Mouse (Mus musculus): ENCODE data around the gene Amdhd2. TPM values are rescaled to one million over a fixed set of nuclear protein-coding genes. Genes with fewer than 3 reads are reported as not detected.

Gene Amdhd2
- polyA plus RNA-seq, 1 experiment from 2014 or later: 20.5 TPM

GRCm38 (mm10) chr17:24193268-24193667, 29.7 kb upstream of the Amdhd2 start:
- no peaks in the 10 kb centered on the region for H3K4me1 ChIP-seq (replicated peaks; ENCODE audit: control insufficient read depth, insufficient read depth)
- no peak overlapping the region for H3K4me2 ChIP-seq (replicated peaks; ENCODE audit: low read depth)
- H3K9me3 ChIP-seq (ENCODE audit: control insufficient read depth, low read length): no peaks in the 10 kb centered on the region
- DNase-seq (ENCODE audit: low spot score) (no peak), ATAC-seq (ENCODE audit: low FRiP score, low TSS enrichment) (no peak)
- H3K36me3 ChIP-seq (ENCODE audit: control insufficient read depth, insufficient read depth, low read length): no peaks in the 10 kb centered on the region
- H3K27me3 ChIP-seq (ENCODE audit: control insufficient read depth, insufficient read depth, low read length): no peaks in the 10 kb centered on the region
- no peak overlapping the region for H3K9ac ChIP-seq (ENCODE audit: low read length)
- H3K4me3 ChIP-seq (ENCODE audit: low read depth, low read length): no peak overlapping the region
- TF ChIP-seq EP300 (optimal IDR thresholded peaks at IDR 0.05) (no peak), CTCF (IDR thresholded peaks at IDR 0.05; ENCODE audit: low read depth) (no peak)
- WGBS: 91% methylated on average over 8 of the region's 8 CpGs
- H3K27ac ChIP-seq (replicated peaks): no peak overlapping the region

DNA sequence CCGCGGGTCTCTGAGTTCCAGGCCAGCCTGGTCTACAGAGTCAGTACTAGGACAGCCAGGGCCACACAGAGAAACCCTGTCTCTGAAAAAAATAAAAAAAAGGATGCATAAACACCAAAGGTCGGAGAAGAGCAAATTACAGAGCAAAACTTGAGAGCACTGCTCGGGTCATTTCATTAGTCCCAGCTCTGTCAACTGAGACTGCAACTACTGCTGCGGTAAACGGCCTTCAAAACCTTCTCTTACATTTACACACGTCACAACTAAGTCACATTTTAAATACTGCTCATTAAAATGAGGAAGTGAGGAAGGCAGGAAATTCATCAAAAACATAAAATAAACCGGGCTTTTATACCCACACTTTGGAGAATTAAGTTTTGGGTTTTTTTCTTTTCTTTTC, 29.3 kb upstream of the Amdhd2 start:
- WGBS: 73% methylated on average over 8 of the region's 8 CpGs
- H3K27me3 ChIP-seq (ENCODE audit: control insufficient read depth, insufficient read depth, low read length): no peaks in the 10 kb centered on the region
- no peaks in the 10 kb centered on the region for H3K4me1 ChIP-seq (replicated peaks; ENCODE audit: control insufficient read depth, insufficient read depth)
- TF ChIP-seq CTCF (IDR thresholded peaks at IDR 0.05; ENCODE audit: low read depth) (no peak), EP300 (optimal IDR thresholded peaks at IDR 0.05) (no peak)
- no peak overlapping the region for H3K4me2 ChIP-seq (replicated peaks; ENCODE audit: low read depth)
- H3K36me3 ChIP-seq (ENCODE audit: control insufficient read depth, insufficient read depth, low read length): no peaks in the 10 kb centered on the region
- DNase-seq (ENCODE audit: low spot score) (no peak), ATAC-seq (ENCODE audit: low FRiP score, low TSS enrichment) (no peak)
- H3K9ac ChIP-seq (ENCODE audit: low read length): no peak overlapping the region
- H3K4me3 ChIP-seq (ENCODE audit: low read depth, low read length): no peak overlapping the region
- no peak overlapping the region for H3K27ac ChIP-seq (replicated peaks)
- H3K9me3 ChIP-seq (ENCODE audit: control insufficient read depth, low read length): no peaks in the 10 kb centered on the region

DNA sequence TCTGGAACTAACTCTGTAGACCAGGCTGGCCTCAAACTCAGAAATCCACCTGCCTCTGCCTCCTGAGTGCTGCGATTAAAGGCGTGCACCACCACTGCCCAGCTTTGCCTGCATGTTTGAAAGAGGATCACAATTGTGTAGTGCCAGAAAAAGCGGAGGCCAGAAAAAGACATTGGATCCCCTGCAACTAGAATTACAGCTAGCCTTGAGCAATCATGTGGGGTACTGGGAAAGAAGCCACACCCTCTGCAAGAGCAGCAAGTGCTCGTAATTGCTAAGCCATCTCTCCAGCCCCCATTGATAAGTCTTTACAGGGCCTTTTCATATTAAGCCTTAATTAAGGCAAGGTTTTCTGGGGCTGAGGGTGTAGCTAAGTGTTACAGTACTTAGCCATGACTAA, 27.9 kb upstream of the Amdhd2 start:
- H3K27me3 ChIP-seq (ENCODE audit: control insufficient read depth, insufficient read depth, low read length): no peaks in the 10 kb centered on the region
- no peak overlapping the region for H3K4me2 ChIP-seq (replicated peaks; ENCODE audit: low read depth)
- no peak overlapping the region for H3K4me3 ChIP-seq (ENCODE audit: low read depth, low read length)
- TF ChIP-seq EP300 (optimal IDR thresholded peaks at IDR 0.05) (no peak), CTCF (IDR thresholded peaks at IDR 0.05; ENCODE audit: low read depth) (no peak)
- H3K9ac ChIP-seq (ENCODE audit: low read length): no peak overlapping the region
- H3K36me3 ChIP-seq (ENCODE audit: control insufficient read depth, insufficient read depth, low read length): no peaks in the 10 kb centered on the region
- DNase-seq (ENCODE audit: low spot score): no peak
- WGBS: 76% methylated on average over 4 of the region's 4 CpGs
- ATAC-seq (ENCODE audit: low FRiP score, low TSS enrichment): no peak
- no peaks in the 10 kb centered on the region for H3K4me1 ChIP-seq (replicated peaks; ENCODE audit: control insufficient read depth, insufficient read depth)
- H3K9me3 ChIP-seq (ENCODE audit: control insufficient read depth, low read length): no peaks in the 10 kb centered on the region
- no peak overlapping the region for H3K27ac ChIP-seq (replicated peaks)

- no peak for TF ChIP-seq EP300 (optimal IDR thresholded peaks at IDR 0.05)
- no peak for TF ChIP-seq CTCF (IDR thresholded peaks at IDR 0.05; ENCODE audit: low read depth)
- Histone ChIP-seq H3K4me3 (ENCODE audit: low read depth, low read length) (no peak overlapping the region), H3K9me3 (ENCODE audit: control insufficient read depth, low read length) (no peaks in the 10 kb centered on the region), H3K9ac (ENCODE audit: low read length) (no peak overlapping the region), H3K27ac (replicated peaks) (no peak overlapping the region), H3K36me3 (ENCODE audit: control insufficient read depth, insufficient read depth, low read length) (no peaks in the 10 kb centered on the region), H3K4me1 (replicated peaks; ENCODE audit: control insufficient read depth, insufficient read depth) (no peaks in the 10 kb centered on the region), H3K4me2 (replicated peaks; ENCODE audit: low read depth) (no peak overlapping the region), H3K27me3 (ENCODE audit: control insufficient read depth, insufficient read depth, low read length) (no peaks in the 10 kb centered on the region)
- 86% methylated on average over 2 of the region's 2 CpGs for WGBS
- DNase-seq (ENCODE audit: low spot score) (no peak), ATAC-seq (ENCODE audit: low FRiP score, low TSS enrichment) (no peak)
Observed at GRCm38 (mm10) chr17:24190934-24191333, 27.4 kb upstream of the Amdhd2 start.

- Histone ChIP-seq H3K9me3 (ENCODE audit: control insufficient read depth, low read length) (no peaks in the 10 kb centered on the region), H3K9ac (ENCODE audit: low read length) (no peak overlapping the region), H3K4me3 (ENCODE audit: low read depth, low read length) (no peak overlapping the region), H3K27ac (replicated peaks) (no peak overlapping the region), H3K4me2 (replicated peaks; ENCODE audit: low read depth) (no peak overlapping the region), H3K36me3 (ENCODE audit: control insufficient read depth, insufficient read depth, low read length) (no peaks in the 10 kb centered on the region), H3K4me1 (replicated peaks; ENCODE audit: control insufficient read depth, insufficient read depth) (no peaks in the 10 kb centered on the region), H3K27me3 (ENCODE audit: control insufficient read depth, insufficient read depth, low read length) (no peaks in the 10 kb centered on the region)
- TF ChIP-seq CTCF (IDR thresholded peaks at IDR 0.05; ENCODE audit: low read depth) (no peak), EP300 (optimal IDR thresholded peaks at IDR 0.05) (no peak)
- DNase-seq (ENCODE audit: low spot score) (no peak), ATAC-seq (ENCODE audit: low FRiP score, low TSS enrichment) (no peak)
- 76% methylated on average over 3 of the region's 3 CpGs for WGBS
Observed at GRCm38 (mm10) chr17:24174259-24174658, 10.7 kb upstream of the Amdhd2 start.

DNA sequence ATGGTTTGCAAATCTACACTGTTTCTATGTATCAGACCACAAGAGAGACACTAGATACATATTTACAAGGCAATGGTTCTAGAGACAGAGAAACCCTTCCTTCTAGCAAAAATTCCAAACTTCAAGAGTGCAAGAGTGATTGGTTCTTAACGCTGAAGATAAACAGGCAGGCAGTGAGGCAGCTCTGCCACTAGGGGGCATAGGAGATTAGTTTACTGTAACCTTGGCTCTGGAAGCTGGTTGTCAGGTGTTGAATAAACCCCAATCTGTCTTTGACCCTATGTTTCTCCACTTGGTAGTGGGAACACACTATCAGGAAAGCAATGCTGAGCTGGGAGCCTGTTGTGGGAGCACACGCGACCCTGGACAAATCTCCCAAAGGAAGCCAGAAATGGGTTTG, 9.9 kb upstream of the Amdhd2 start:
- ATAC-seq (ENCODE audit: low FRiP score, low TSS enrichment) (no peak), DNase-seq (ENCODE audit: low spot score) (peak; percentile 61)
- no peak overlapping the region for H3K9ac ChIP-seq (ENCODE audit: low read length)
- WGBS: 1% methylated on average over 3 of the region's 3 CpGs
- no peaks in the 10 kb centered on the region for H3K36me3 ChIP-seq (ENCODE audit: control insufficient read depth, insufficient read depth, low read length)
- no peaks in the 10 kb centered on the region for H3K9me3 ChIP-seq (ENCODE audit: control insufficient read depth, low read length)
- TF ChIP-seq EP300 (optimal IDR thresholded peaks at IDR 0.05) (no peak), CTCF (IDR thresholded peaks at IDR 0.05; ENCODE audit: low read depth) (peak; percentile 95)
- H3K4me1 ChIP-seq (replicated peaks; ENCODE audit: control insufficient read depth, insufficient read depth): no peaks in the 10 kb centered on the region
- H3K4me3 ChIP-seq (ENCODE audit: low read depth, low read length): no peak overlapping the region
- H3K27ac ChIP-seq (replicated peaks): no peak overlapping the region
- H3K4me2 ChIP-seq (replicated peaks; ENCODE audit: low read depth): no peak overlapping the region
- H3K27me3 ChIP-seq (ENCODE audit: control insufficient read depth, insufficient read depth, low read length): no peaks in the 10 kb centered on the region
